Comparison of ENCODE assay signal across 16 mouse cellular contexts in genomic region chr16:25061631-25062030, GRCm38 (mm10).
A peak's percentile ranks its signal among the peaks of the same experiment; 100 is the strongest.
DNase-seq lines count a peak whose midpoint lies in the region; ATAC-seq and TF ChIP-seq lines count a peak whose summit lies in the region.
"Had no signal": no experiment of that assay in that cellular context is flagged by ENCODE, and none has a peak within 500 bp of the region (broad histone marks: within the 10 kb centered on the region; RNA-seq: fewer than 3 reads in every experiment).

No protein-coding gene starts in this region.

- 68% methylated on average over 4 of the region's 4 CpGs for WGBS in lung, postnatal 0 days
- 43% methylated on average over 4 of the region's 4 CpGs for WGBS in stomach, postnatal 0 days
- WGBS in kidney, embryonic 15.5 days = 65% methylated on average over 4 of the region's 4 CpGs

- ATAC-seq in lung, postnatal 0 days = no peak
- no peak for ATAC-seq in stomach, postnatal 0 days (ENCODE audit: low FRiP score, low TSS enrichment)
- ATAC-seq in kidney, embryonic 15.5 days (replicated peaks; ENCODE audit: low FRiP score) = no peak
- ATAC-seq: forebrain, embryonic 13.5 days had no signal

- H3K9ac ChIP-seq in lung, postnatal 0 days (replicated peaks; ENCODE audit: low read depth) = no peak overlapping the region
- no peak overlapping the region for H3K9ac ChIP-seq in stomach, postnatal 0 days (ENCODE audit: low read length)
- H3K9ac ChIP-seq in kidney, embryonic 15.5 days = no peak overlapping the region
- H3K9ac ChIP-seq: embryonic facial prominence, embryonic 13.5 days; forebrain, embryonic 13.5 days; hindbrain, embryonic 15.5 days; limb, embryonic 15.5 days; lung, embryonic 15.5 days; stomach, embryonic 15.5 days had no signal

- H3K27ac ChIP-seq in lung, postnatal 0 days (ENCODE audit: low read length) = no peak overlapping the region
- H3K27ac ChIP-seq in stomach, postnatal 0 days (replicated peaks) = peak overlapping the region; percentile 20; the same call in 1 of the 2 replicates
- no peak overlapping the region for H3K27ac ChIP-seq in kidney, embryonic 15.5 days
- H3K27ac ChIP-seq: embryonic facial prominence, embryonic 13.5 days; forebrain, embryonic 13.5 days; hindbrain, embryonic 15.5 days; limb, embryonic 15.5 days; lung, embryonic 15.5 days; stomach, embryonic 15.5 days had no signal

- no peaks in the 10 kb centered on the region for H3K27me3 ChIP-seq in lung, postnatal 0 days (replicated peaks; ENCODE audit: insufficient read depth, low read length)
- no peaks in the 10 kb centered on the region for H3K27me3 ChIP-seq in stomach, postnatal 0 days (ENCODE audit: control insufficient read depth, insufficient read depth, low read length)
- H3K27me3 ChIP-seq in kidney, embryonic 15.5 days = 0 out of 2 replicates have a peak, but pooled peaks cover 2% of the 10 kb centered on the region
- H3K27me3 ChIP-seq: forebrain, embryonic 13.5 days; stomach, embryonic 15.5 days had no signal

- peak; percentile 56 for TF ChIP-seq EP300 in lung, postnatal 0 days (IDR thresholded peaks at IDR 0.05)
- TF ChIP-seq EP300 in stomach, postnatal 0 days (optimal IDR thresholded peaks at IDR 0.05) = no peak

- H3K9me3 ChIP-seq in lung, postnatal 0 days (ENCODE audit: low read length) = no peaks in the 10 kb centered on the region
- no peaks in the 10 kb centered on the region for H3K9me3 ChIP-seq in stomach, postnatal 0 days (ENCODE audit: control insufficient read depth, low read length)
- H3K9me3 ChIP-seq in kidney, embryonic 15.5 days (replicated peaks) = no peaks in the 10 kb centered on the region
- H3K9me3 ChIP-seq: embryonic facial prominence, embryonic 13.5 days; forebrain, embryonic 13.5 days; hindbrain, embryonic 15.5 days; limb, embryonic 15.5 days; lung, embryonic 15.5 days; stomach, embryonic 15.5 days had no signal

- H3K4me2 ChIP-seq in lung, postnatal 0 days (replicated peaks; ENCODE audit: low read depth, low read length) = no peak overlapping the region
- H3K4me2 ChIP-seq in stomach, postnatal 0 days (replicated peaks; ENCODE audit: low read depth) = no peak overlapping the region
- H3K4me2 ChIP-seq in kidney, embryonic 15.5 days = no peak overlapping the region
- H3K4me2 ChIP-seq: embryonic facial prominence, embryonic 13.5 days; forebrain, embryonic 13.5 days; hindbrain, embryonic 15.5 days; limb, embryonic 15.5 days; lung, embryonic 15.5 days; stomach, embryonic 15.5 days had no signal

- peaks cover 14% of the 10 kb centered on the region; the same call in 1 of the 2 replicates for H3K4me1 ChIP-seq in lung, postnatal 0 days (ENCODE audit: insufficient read depth, low read depth, low read length)
- H3K4me1 ChIP-seq in stomach, postnatal 0 days (replicated peaks; ENCODE audit: control insufficient read depth, insufficient read depth) = peaks cover 10% of the 10 kb centered on the region
- H3K4me1 ChIP-seq in kidney, embryonic 15.5 days = peaks cover 22% of the 10 kb centered on the region

- H3K36me3 ChIP-seq in lung, postnatal 0 days (ENCODE audit: insufficient read depth, low read length) = no peaks in the 10 kb centered on the region
- no peaks in the 10 kb centered on the region for H3K36me3 ChIP-seq in stomach, postnatal 0 days (ENCODE audit: control insufficient read depth, insufficient read depth, low read length)
- no peaks in the 10 kb centered on the region for H3K36me3 ChIP-seq in kidney, embryonic 15.5 days
- H3K36me3 ChIP-seq: embryonic facial prominence, embryonic 13.5 days; hindbrain, embryonic 15.5 days; limb, embryonic 15.5 days; lung, embryonic 15.5 days; stomach, embryonic 15.5 days had no signal

- no peak for TF ChIP-seq CTCF in lung, postnatal 0 days (IDR thresholded peaks at IDR 0.05)
- TF ChIP-seq CTCF in stomach, postnatal 0 days (IDR thresholded peaks at IDR 0.05; ENCODE audit: low read depth) = no peak

- H3K4me3 ChIP-seq in lung, postnatal 0 days (ENCODE audit: low read depth, low read length) = no peak overlapping the region
- H3K4me3 ChIP-seq in stomach, postnatal 0 days (ENCODE audit: low read depth, low read length) = no peak overlapping the region
- H3K4me3 ChIP-seq in kidney, embryonic 15.5 days (replicated peaks) = no peak overlapping the region
- H3K4me3 ChIP-seq: embryonic facial prominence, embryonic 13.5 days; forebrain, embryonic 13.5 days; hindbrain, embryonic 15.5 days; limb, embryonic 15.5 days; lung, embryonic 15.5 days; stomach, embryonic 15.5 days had no signal

- peak; percentile 67 for DNase-seq in gastrocnemius, adult 18-20 months (ENCODE audit: low spot score)
- no peak for DNase-seq in gastrocnemius, postnatal 4 days (ENCODE audit: low spot score in 2 of 2)
- DNase-seq in lung, postnatal 0 days (ENCODE audit: low spot score) = peak; percentile 55
- no peak for DNase-seq in lung, postnatal 10 days
- peak; percentile 87 for DNase-seq in adrenal gland, postnatal 14 days
- DNase-seq in stomach, postnatal 0 days (ENCODE audit: low spot score) = peak; percentile 35
- no peak for DNase-seq in testis, postnatal 10 days (ENCODE audit: low spot score)
- DNase-seq: cerebellum, postnatal 36 days; kidney, adult 2 months had no signal

Comparison
In these comparisons a context has a peak if more than half of its experiments do, and no peak if none do; other contexts are left out.
1. DNase-seq: peak in gastrocnemius, adult 18-20 months (single experiment), lung, postnatal 0 days (single experiment), adrenal gland, postnatal 14 days (single experiment) and stomach, postnatal 0 days (single experiment); none in gastrocnemius, postnatal 4 days (0 of 2), lung, postnatal 10 days (single experiment) and testis, postnatal 10 days (single experiment).